Mouse (Mus musculus): Measurements from ENCODE around the gene Tcf20. TPM values are rescaled to one million over a fixed set of nuclear protein-coding genes. Genes with fewer than 3 reads are reported as not detected.

Gene Tcf20
- polyA plus RNA-seq, 1 experiment from 2014 or later, result 7.0 TPM

DNA sequence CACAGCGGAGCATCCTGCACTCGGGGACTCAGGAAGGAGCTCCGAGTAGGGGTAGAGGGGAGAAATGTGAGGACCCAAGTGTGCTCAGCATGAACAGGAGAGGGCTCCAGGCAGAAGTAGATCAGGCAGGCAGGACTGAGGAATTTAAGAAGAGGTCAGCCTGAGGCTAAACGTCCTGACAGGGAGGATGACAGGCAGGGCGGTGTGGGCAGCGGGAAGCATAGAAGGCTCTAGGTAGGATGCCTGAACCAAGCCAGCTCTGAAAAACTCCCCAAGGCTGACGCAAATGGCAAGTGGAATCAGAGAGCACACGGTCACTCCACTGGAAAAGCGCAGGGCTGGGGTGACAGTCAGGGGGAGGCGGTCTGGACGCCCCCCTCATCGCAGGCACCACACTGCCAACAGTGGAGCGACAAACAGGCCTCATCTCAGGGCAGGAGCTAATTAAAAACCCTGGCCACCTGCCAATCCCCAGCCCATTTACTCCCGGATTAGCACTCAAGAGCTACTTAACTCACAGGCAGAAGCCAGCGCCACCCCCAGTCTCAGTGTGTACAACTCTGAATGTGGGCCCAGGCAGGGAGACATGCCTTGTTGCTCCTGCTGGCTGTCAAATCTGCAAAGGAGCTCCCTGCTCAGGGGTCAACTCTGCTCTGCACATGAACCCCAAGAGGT is 23.5 kb upstream of the Tcf20 start:
- H3K4me1 ChIP-seq (replicated peaks), result peaks cover 28% of the 10 kb centered on the region
- no peaks in the 10 kb centered on the region for H3K36me3 ChIP-seq
- ATAC-seq, result peak; percentile 41
- no peak overlapping the region for H3K4me2 ChIP-seq (replicated peaks)
- H3K27ac ChIP-seq, result no peak overlapping the region
- no peaks in the 10 kb centered on the region for H3K27me3 ChIP-seq (replicated peaks)
- WGBS, result 40% methylated on average over 15 of the region's 15 CpGs
- no peaks in the 10 kb centered on the region for H3K9me3 ChIP-seq
- no peak overlapping the region for H3K9ac ChIP-seq
- H3K4me3 ChIP-seq (replicated peaks), result no peak overlapping the region

- no peak for ATAC-seq
- Histone ChIP-seq H3K9me3 (no peaks in the 10 kb centered on the region), H3K27ac (no peak overlapping the region), H3K9ac (no peak overlapping the region), H3K4me1 (replicated peaks) (peaks cover 25% of the 10 kb centered on the region), H3K36me3 (no peaks in the 10 kb centered on the region), H3K4me2 (replicated peaks) (no peak overlapping the region), H3K4me3 (replicated peaks) (no peak overlapping the region), H3K27me3 (replicated peaks) (no peaks in the 10 kb centered on the region)
- WGBS, result 27% methylated on average over 8 of the region's 8 CpGs
Observed at GRCm38 (mm10) chr15:83010423-83010822, 22.8 kb upstream of the Tcf20 start.

- peaks cover 25% of the 10 kb centered on the region for H3K4me1 ChIP-seq (replicated peaks)
- no peaks in the 10 kb centered on the region for H3K36me3 ChIP-seq
- no peak for ATAC-seq
- no peak overlapping the region for H3K4me3 ChIP-seq (replicated peaks)
- no peak overlapping the region for H3K4me2 ChIP-seq (replicated peaks)
- no peak overlapping the region for H3K27ac ChIP-seq
- no peaks in the 10 kb centered on the region for H3K9me3 ChIP-seq
- WGBS, result 88% methylated on average over 6 of the region's 6 CpGs
- no peaks in the 10 kb centered on the region for H3K27me3 ChIP-seq (replicated peaks)
- H3K9ac ChIP-seq, result no peak overlapping the region
Observed at GRCm38 (mm10) chr15:83009532-83009931, 21.9 kb upstream of the Tcf20 start.

DNA sequence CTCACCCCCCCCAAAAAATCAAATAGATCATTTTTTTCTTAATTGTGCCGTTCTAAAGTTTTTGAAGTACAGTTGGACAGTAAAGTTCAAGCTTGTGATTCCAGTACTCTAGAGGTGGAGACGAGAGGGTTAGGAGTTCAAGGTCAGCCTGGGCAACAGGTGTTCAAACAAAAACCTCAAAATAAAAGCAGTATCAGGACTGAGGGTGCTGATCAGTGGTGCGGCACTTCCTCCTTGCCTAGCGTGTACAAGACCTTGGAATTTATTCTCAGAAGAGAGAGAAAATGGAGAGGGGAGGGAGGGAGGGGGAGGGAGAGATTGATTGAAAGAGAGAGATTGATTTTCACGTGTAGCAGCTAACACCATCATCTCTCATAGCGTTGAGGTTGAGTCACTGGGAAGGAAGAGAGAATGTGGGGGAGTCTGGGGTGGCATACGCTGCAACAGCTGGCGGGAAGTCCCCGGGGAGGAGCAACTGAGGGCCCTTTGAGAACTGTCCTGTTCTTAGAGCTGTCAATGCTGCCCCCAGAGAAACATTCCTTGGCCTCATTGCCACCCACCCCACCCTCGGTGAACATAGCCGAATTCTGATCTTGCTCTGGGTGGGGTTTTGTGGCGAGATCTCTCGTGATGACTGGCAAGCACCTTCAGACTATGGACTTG is 21.2 kb upstream of the Tcf20 start:
- no peak overlapping the region for H3K9ac ChIP-seq
- H3K4me3 ChIP-seq (replicated peaks), result no peak overlapping the region
- no peak for ATAC-seq
- no peaks in the 10 kb centered on the region for H3K36me3 ChIP-seq
- H3K27me3 ChIP-seq (replicated peaks), result no peaks in the 10 kb centered on the region
- no peaks in the 10 kb centered on the region for H3K9me3 ChIP-seq
- H3K4me2 ChIP-seq (replicated peaks), result no peak overlapping the region
- peaks cover 25% of the 10 kb centered on the region for H3K4me1 ChIP-seq (replicated peaks)
- no peak overlapping the region for H3K27ac ChIP-seq
- WGBS, result 66% methylated on average over 13 of the region's 13 CpGs

DNA sequence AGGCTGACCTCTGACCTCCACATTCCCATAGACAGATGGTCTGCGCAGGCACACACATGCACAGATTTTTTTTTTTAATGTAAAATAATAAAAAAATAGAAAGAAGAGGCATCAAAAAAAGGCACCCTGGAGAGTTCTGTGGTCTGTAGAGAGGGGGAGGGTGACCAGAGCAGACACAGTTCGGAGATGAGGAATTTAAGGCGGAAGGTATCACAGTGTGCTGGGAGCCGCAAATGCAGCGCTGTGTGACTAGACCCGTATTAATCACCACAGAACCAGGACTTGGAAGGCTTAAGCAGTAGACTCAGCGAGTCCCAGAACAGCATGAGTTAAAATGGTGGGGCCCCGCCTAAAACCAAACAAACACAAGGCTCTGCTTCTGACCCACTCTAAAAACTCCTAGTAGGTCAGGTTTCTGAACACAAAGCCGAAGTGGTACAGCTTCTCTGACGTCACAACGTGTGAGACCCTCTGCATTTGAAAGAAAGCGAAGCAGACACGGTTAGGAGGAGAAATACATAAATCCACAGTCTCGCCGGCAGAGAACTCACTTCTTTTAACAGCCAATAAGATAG is 19.8 kb upstream of the Tcf20 start:
- ATAC-seq, result no peak
- Histone ChIP-seq H3K4me1 (replicated peaks) (peaks cover 25% of the 10 kb centered on the region), H3K9ac (no peak overlapping the region), H3K9me3 (no peaks in the 10 kb centered on the region), H3K27ac (no peak overlapping the region; the same call in 1 of the 2 replicates), H3K4me3 (replicated peaks) (no peak overlapping the region), H3K36me3 (no peaks in the 10 kb centered on the region), H3K4me2 (replicated peaks) (peak overlapping the region; percentile 27), H3K27me3 (replicated peaks) (no peaks in the 10 kb centered on the region)
- 27% methylated on average over 15 of the region's 15 CpGs for WGBS

DNA sequence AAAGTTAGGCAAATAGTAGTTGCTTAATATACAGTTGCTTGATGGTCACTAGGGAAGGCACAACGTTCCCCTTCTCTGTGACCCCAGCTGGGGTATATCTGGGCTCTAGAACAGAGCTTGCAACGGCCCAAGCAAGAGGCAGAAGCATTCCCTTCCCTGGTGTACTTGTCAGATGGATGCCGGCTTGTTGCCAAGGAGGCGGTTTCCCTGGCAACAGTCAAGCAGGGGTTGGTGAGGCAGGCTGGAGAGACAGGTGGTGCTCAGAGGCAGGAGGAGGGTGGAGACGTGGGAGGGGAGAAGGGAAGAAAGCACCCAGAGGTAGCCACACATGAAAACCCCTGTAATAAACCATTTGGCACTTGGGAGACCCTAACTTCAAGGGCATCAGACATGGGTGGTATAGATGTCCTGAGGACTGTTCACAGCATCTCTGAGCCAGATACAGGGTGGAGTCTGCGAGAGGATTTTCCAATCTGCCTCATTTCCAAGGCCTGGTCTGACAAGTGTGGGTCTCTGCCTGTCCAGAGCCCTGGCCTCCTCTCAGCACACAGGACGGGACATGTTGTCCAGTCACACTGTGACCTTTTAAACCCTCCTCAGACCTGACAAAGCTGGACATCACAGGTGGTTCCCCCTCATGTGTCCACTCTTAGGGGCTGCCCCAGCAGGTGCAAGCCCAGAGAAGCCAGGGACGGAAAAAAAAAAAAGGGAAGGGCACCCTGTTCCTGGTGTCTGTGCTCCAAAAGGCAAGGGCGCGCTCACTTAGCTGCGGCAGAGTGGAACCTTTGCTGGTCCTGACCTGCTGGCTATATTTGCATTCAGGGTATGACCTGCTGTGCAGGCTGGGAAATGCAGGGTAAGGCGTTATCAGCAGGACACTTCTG is 15.2 kb upstream of the Tcf20 start:
- WGBS, result 51% methylated on average over 12 of the region's 12 CpGs
- Histone ChIP-seq H3K9me3 (no peaks in the 10 kb centered on the region), H3K4me1 (replicated peaks) (peaks cover 7% of the 10 kb centered on the region)

GRCm38 (mm10) chr15:82998811-82999221 is 11.1 kb upstream of the Tcf20 start:
- Histone ChIP-seq H3K9ac (no peak overlapping the region), H3K4me3 (replicated peaks) (no peak overlapping the region), H3K4me1 (replicated peaks) (peaks cover 10% of the 10 kb centered on the region), H3K9me3 (no peaks in the 10 kb centered on the region), H3K27me3 (replicated peaks) (no peaks in the 10 kb centered on the region; the same call in 1 of the 2 replicates), H3K27ac (no peak overlapping the region), H3K36me3 (no peaks in the 10 kb centered on the region), H3K4me2 (replicated peaks) (no peak overlapping the region)
- 81% methylated on average over 6 of the region's 6 CpGs for WGBS
- no peak for ATAC-seq

More for the DNA sequence above, 15.2 kb upstream of the Tcf20 start:
- Histone ChIP-seq H3K36me3 (no peaks in the 10 kb centered on the region), H3K4me3 (replicated peaks) (no peak overlapping the region), H3K27me3 (replicated peaks) (no peaks in the 10 kb centered on the region; the same call in 1 of the 2 replicates), H3K4me2 (replicated peaks) (no peak overlapping the region), H3K9ac (no peak overlapping the region), H3K27ac (no peak overlapping the region)
- no peak for ATAC-seq

- Histone ChIP-seq H3K4me2 (replicated peaks) (no peak overlapping the region), H3K9ac (no peak overlapping the region), H3K27me3 (replicated peaks) (no peaks in the 10 kb centered on the region; the same call in 1 of the 2 replicates), H3K4me1 (replicated peaks) (peaks cover 13% of the 10 kb centered on the region), H3K9me3 (no peaks in the 10 kb centered on the region), H3K36me3 (no peaks in the 10 kb centered on the region), H3K4me3 (replicated peaks) (no peak overlapping the region), H3K27ac (no peak overlapping the region)
- 0 out of 2 replicates have a peak, but pooled peaks have one; percentile 24 for ATAC-seq
Observed at GRCm38 (mm10) chr15:82996431-82996830, 8.8 kb upstream of the Tcf20 start.

GRCm38 (mm10) chr15:82995239-82995638 is 7.6 kb upstream of the Tcf20 start:
- 58% methylated on average over 7 of the region's 7 CpGs for WGBS
- Histone ChIP-seq H3K4me2 (replicated peaks) (no peak overlapping the region), H3K9ac (no peak overlapping the region), H3K27me3 (replicated peaks) (no peaks in the 10 kb centered on the region; the same call in 1 of the 2 replicates), H3K27ac (no peak overlapping the region), H3K4me1 (replicated peaks) (peaks cover 13% of the 10 kb centered on the region), H3K36me3 (no peaks in the 10 kb centered on the region), H3K4me3 (replicated peaks) (no peak overlapping the region), H3K9me3 (no peaks in the 10 kb centered on the region)
- ATAC-seq, result no peak

GRCm38 (mm10) chr15:82992911-82993310 is 5.2 kb upstream of the Tcf20 start:
- Histone ChIP-seq H3K27me3 (replicated peaks) (no peaks in the 10 kb centered on the region), H3K4me3 (replicated peaks) (no peak overlapping the region), H3K9me3 (no peaks in the 10 kb centered on the region), H3K9ac (no peak overlapping the region), H3K36me3 (no peaks in the 10 kb centered on the region), H3K4me2 (replicated peaks) (no peak overlapping the region), H3K27ac (no peak overlapping the region), H3K4me1 (replicated peaks) (peaks cover 10% of the 10 kb centered on the region)
- ATAC-seq, result no peak
- 61% methylated on average over 9 of the region's 9 CpGs for WGBS

GRCm38 (mm10) chr15:82992079-82992783 is 4.6 kb upstream of the Tcf20 start:
- no peaks in the 10 kb centered on the region for H3K27me3 ChIP-seq (replicated peaks)
- H3K9ac ChIP-seq, result no peak overlapping the region
- no peaks in the 10 kb centered on the region for H3K36me3 ChIP-seq
- no peak overlapping the region for H3K4me2 ChIP-seq (replicated peaks)
- no peak overlapping the region for H3K27ac ChIP-seq
- no peaks in the 10 kb centered on the region for H3K9me3 ChIP-seq
- peaks cover 7% of the 10 kb centered on the region for H3K4me1 ChIP-seq (replicated peaks)
- WGBS, result 78% methylated on average over 13 of the region's 13 CpGs
- no peak overlapping the region for H3K4me3 ChIP-seq (replicated peaks)
- no peak for ATAC-seq

All from intestine, embryonic 15.5 days (tissue).